In genomic region chrX:139441057-139441456, GRCm38 (mm10) we compare ENCODE assay signal across 1 mouse cellular context. TPM values are rescaled to one million over a fixed set of nuclear protein-coding genes. Genes with fewer than 3 reads are reported as not detected.
"Had no signal": no experiment of that assay in that cellular context is flagged by ENCODE, and none has a peak within 500 bp of the region (broad histone marks: within the 10 kb centered on the region; RNA-seq: fewer than 3 reads in every experiment).

No protein-coding gene starts in this region.

RNA-seq across cellular contexts. Expression of gene D330045A20Rik, which starts 39.1 kb away (rescaled TPM):
- polyA plus RNA-seq: liver, adult 2 months had no signal
